Mouse (Mus musculus) erythroid progenitor cell, adult 5-6 weeks (primary cell): ENCODE measurements around the gene Card9. TPM values are rescaled to one million over a fixed set of nuclear protein-coding genes. Genes with fewer than 3 reads are reported as not detected.
"Not testable (repeated sequence)": the region's sequence is repeated elsewhere in the genome, so short reads cannot be mapped to it uniquely, and the experiment has no call there.

Source experiments
- ATAC-seq: replicated peaks from 2 replicates; pipeline ENCODE4 v1.8.0; 2016; ENCODE audit warnings: moderate number of reproducible peaks, mild to moderate bottlenecking, moderate TSS enrichment, inconsistent platforms; ENCODE audit not compliant: poor library complexity, low FRiP score, severe bottlenecking
- total RNA-seq, 2 experiments: library from RNA; stranded (forward) in 1 of 2; stranded (reverse) in 1 of 2; fragments of 150-400 nt in 1 of 2; fragments of 186-747, 209-891 nt in 1 of 2; gene quantifications; 2 replicates each; pipeline versions ENCODE4 v1.2.3 to v1.2.4; 2015 to 2017; ENCODE audit warnings: low replicate concordance in 2 of 2

Card9 gene
- total RNA-seq (2015; ENCODE audit: low replicate concordance) (10.9 TPM in 1 of 2 replicates, not detected in the other), total RNA-seq (2017; ENCODE audit: low replicate concordance) (11.3 and 16.9 TPM in 2 replicates)

GRCm38 (mm10) chr2:26360772-26361171, at the start of gene Card9:
TSS of gene Card9 (minus strand) at chr2:26360918.
- no peak for ATAC-seq

- no peak for ATAC-seq
These were observed 49.4 kb upstream of the Card9 start for GRCm38 (mm10) chr2:26410091-26410490.

DNA sequence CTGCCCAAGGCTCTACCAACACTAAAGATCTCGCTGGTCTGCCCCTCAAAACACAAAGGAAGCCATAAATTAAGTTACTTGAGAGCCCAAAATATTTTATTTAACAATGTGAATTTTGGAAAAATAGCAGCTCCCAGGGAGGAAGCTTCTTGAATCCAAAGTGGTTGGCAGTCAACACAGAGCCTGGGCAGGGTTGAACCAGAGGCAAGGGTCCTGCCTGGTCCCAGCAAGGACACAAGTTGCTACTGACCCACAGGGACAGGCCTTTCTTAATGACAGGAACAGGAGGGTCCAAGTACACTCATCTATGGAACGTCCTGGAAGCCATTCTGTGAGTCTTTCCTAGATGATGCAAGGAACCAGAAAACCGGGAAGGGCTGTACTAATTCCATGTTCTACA, 48.6 kb upstream of the Card9 start:
- ATAC-seq = peak; percentile 20

DNA sequence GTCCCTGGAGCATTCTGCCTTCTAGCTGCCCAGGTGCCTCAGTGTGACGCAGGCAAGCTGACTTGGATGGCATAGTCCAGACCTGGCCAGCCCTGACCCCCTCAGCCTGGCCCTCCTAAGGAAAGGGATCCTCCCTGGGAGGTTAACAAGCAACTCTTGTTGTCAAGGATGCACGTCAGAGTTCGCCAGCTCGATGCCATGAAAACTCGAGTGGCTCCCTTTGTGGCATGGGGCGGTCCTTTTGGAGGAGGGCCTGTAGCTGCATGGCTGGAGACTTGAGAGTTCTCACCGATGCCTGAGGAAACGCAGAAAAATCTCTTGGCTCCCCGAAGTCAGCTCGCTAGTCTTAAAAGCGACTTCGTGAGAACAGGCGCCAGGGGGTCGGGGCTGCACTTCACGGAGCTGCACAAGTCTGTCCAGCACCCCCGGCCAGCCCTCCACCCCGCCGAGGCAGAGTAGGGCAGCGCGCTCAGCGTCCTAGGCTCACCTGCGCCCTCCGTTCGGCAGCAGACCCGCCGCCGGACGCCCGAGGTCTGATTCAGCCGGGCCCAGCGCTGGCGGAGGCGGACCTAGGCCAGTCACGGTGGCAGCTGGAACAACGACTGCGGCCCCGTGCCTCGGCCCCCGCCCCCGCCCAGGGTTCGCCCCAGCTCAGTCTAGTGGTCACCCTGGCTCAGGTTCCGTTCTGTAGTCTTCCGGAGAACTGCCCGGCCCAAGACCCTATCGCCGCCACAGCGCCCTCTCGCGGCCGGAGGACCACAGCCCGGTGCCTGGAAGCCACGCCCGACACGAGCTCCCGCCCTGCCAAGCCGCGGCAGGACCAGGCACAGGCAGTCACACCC, 48.0 kb upstream of the Card9 start, which contains the start of gene Inpp5e:
Gene Inpp5e, minus strand, starts transcription at position 689 of the 842 bp plus-strand sequence.
- peak; percentile 93 for ATAC-seq

DNA sequence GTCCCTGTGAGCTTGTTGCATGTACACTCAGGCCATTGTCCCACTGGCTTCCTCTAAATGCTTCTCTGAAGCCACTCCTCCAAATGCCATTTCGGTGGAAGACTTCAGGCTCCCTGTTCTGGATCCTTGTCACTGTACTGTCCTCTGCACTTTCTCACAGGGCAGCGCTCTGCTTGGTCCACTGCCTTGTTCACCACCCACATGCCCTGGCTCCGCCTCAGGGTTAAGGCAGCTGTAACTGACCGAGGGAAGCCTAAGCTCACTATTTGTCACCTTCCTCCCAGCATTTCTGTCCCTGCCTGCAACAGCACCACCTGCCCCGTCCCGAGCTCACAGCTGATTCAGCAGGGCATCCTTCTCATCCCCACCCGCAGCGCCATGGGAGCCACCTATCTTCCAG, 42.6 kb upstream of the Card9 start:
- ATAC-seq = no peak

GRCm38 (mm10) chr2:26402265-26402664, 41.5 kb upstream of the Card9 start:
- ATAC-seq = no peak

- no peak for ATAC-seq
These were observed 40.3 kb upstream of the Card9 start for GRCm38 (mm10) chr2:26401023-26401422.

DNA sequence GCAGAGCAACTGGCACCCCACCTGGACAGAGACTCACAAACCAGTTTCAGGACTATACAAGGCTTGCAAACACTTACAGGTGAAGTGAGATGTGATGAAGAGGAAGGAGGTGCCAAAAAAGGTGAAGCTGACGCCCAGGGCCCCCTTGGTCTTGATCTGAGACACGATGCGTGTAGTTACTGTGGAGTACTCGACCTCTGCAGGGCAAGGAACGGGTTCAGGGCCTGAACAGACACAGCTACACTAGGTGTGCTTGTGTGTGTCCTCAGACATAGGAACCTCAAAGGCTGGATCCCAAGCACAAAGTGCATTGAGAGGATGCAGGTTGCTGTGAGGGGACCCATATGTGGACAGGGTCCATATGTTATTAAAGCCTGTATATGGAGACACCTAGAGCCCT, 39.6 kb upstream of the Card9 start:
- no peak for ATAC-seq

GRCm38 (mm10) chr2:26399647-26400046, 38.9 kb upstream of the Card9 start:
- ATAC-seq = no peak

DNA sequence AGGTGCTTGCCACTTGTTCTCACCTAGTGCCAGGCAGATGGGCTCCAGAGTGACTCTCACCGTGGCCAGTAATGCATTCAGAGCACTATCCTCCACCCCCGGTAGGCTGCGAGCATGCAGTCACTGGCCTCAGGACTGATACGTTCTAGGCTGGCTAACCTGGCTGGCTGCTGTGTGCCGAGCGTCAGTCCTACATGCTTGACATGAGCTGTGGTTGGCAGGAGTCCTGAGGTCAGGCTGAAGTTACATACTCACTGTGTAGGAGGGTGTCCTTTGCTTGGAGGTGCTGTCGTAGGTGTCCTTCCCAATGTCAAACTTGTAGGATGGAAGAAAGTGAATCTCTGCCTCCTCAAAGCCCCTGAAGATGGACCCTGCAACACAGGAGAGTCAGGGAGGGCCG, 38.3 kb upstream of the Card9 start:
- ATAC-seq = no peak

- ATAC-seq = no peak
These were observed 30.9 kb upstream of the Card9 start for GRCm38 (mm10) chr2:26391617-26392016.

DNA sequence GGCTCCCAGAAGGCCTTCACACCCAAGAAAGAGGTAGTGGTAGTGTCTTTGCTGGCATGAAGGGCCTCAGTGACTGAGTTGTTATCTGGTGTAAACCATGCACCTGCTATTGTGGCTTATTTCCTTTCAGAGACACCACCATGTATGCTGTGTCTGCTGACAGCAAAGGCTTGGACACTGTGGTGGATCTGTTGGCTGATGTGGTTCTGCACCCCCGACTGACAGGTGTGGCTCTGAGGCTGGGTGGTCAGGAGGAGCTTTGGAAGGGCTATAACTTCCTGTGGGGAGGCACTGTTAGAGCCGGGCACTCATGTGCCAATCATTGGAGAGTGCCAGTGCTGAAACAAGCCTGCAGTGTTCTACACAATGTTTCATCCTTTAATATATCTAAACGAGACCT, 30.2 kb upstream of the Card9 start:
- no peak for ATAC-seq

- peak; percentile 93 for ATAC-seq
These were observed 28.5 kb upstream of the Card9 start, which contains the start of the genes Entr1 and Pmpca for GRCm38 (mm10) chr2:26389154-26389690. TSS of gene Entr1 (minus strand) at chr2:26389316. TSS of gene Pmpca (plus strand) at chr2:26389339.

DNA sequence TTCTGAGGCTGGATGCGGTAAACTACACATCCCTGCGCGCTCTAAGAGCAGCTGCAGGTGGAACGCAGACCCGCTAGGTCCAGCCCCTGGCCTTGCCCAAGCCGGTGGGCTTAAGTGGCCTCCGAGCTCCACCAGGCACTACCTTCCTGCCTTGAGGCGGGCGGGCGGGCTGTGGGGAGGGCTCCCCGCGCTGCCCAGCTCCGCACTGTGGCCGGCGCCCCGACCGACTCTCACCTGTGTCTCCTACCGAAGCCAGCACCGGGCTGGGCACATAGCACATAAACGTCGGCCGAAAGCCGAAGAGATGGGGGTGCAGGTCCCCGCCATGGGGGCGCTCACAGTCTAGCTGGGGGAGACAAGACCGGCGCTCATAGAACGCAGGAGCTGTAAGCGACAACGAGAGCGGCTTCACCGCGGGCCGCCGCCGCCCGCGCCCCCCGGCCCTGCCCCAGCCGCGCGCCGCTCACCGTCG, 28.0 kb upstream of the Card9 start:
- ATAC-seq = no peak

DNA sequence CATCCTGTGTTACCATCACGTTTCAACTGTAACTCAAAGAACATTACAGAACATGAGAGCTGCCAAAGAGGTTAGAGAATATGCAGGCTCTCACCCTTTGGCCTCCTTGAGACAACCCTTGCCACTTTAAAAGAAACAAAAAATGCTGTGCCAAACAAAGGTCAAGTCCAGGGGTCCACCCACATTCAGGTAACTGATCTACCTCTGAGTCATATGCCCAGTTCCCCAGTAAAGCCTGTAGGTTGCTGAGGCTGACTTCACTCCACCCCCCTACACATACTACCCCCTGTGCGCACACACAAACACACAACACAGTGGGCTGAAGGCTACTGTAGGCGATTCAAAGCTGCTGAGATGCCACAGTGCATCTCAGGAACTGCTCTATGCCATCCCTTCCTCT, 27.0 kb upstream of the Card9 start:
- no peak for ATAC-seq

DNA sequence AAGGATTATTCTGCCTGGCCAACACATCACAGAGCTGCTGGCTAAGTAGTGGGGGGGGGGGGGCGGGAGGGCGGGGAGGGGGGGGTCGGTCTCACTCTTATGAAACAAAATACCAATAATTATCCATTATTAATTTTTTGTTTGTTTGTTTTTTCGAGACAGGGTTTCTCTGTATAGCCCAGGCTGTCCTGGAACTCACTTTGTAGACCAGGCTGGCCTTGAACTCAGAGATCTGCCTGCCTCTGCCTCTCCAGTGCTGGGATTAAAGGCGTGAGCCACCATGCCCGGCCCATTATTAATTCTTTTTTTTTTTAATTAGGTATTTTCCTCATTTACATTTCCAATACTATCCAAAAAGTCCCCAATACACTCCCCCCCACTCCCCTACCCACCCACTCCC, 20.2 kb upstream of the Card9 start:
- ATAC-seq = not testable (repeated sequence)

- ATAC-seq = peak; percentile 95
These were observed 19.5 kb upstream of the Card9 start, which contains the start of gene Snapc4 for GRCm38 (mm10) chr2:26380131-26380771. TSS of gene Snapc4 (minus strand) at chr2:26380653.

DNA sequence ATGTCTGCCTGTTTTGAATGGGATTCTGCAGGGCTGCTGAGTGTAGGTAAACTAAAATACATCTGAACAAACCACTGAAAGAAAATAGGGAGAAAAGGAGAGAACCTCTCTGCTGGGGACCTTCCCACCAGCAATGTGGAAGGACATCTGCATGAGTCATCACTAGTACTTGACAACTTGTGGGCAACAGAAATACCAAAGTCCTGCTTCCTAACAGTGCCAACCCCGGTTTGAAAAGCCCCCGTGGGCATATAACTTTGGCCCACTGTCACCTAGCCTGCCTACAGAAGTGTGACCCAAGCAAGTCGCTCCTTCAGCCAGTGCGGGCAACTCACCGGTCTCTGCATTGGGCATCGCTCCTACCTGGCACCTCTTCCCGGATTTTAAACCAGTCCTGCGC, 11.7 kb upstream of the Card9 start:
- ATAC-seq = no peak

DNA sequence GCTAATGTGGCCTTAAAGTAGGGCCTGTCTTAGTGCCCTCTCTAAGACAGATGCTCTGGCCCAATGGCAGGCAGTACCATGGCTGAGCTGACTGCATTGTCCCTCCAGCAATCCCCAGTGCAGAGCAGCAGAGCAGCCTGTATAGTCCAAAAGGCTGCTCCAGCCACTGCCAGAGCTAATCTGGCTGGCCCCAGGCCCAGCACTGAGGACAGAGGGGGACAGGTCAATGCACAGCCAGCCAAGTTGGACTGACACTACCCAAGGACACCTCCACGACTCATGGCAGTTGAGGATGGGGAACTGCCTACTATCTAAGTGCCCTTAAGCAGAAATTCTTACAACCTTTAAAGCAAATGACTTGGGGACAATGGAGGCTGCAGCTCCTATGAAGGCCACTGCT, 7.9 kb upstream of the Card9 start:
- no peak for ATAC-seq

GRCm38 (mm10) chr2:26367911-26368310, 7.2 kb upstream of the Card9 start:
- ATAC-seq = no peak
